Mouse (Mus musculus): ENCODE results near the gene Prdm9.

DNA sequence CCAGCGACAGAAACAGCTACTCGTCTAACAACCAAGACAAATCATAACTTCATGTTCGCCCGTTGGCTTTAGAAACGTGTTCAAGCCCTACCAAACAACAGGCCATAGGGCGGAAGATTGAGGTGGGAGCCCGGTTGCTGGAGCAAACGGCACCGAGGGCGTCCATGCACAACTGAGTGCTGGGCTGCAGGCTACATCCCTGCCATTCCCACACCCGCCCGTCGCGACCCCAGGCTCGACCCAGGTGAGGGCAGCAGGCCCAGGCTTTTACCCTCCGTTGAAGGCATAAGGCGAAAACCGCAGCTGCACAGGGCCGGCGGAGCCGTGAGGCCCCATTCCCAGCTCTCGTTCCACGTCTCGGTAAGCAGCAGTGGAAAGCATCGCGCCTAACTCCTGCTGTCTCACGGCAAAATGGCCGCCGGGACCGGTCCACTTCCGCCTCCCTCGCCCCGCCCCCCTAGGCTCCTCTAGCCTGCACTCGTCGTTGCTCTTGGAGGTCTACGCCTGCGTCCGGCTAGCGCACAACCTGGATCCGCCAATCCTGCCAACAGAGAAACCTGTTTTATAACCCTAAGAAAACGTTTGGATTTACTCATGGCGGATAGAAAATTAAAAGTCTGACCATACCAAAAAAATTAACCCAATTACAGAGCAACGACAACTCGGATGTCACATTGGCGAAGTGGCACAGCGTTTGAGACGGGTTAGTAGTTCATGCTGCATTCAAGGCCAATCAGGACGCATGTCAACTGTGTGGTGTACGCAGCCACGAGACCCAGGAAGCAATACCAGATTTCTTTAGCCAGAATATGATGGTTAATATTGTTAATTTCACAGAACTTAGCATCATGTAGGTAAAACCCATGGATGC lies 66.0 kb downstream of the Prdm9 start:
- TF ChIP-seq GATA1 (IDR thresholded peaks at IDR 0.05; ENCODE audit: low read length) (no peak), TAL1 (IDR thresholded peaks at IDR 0.05; ENCODE audit: low read length) (no peak)

Measured in erythroblast, embryonic 14.5 days (primary cell).